Mouse (Mus musculus) embryo, embryonic 10.5 days (tissue): ENCODE results near the gene Pcx.

ENCODE experiments used
- DNase-seq: peaks from one replicate; pipeline ENCODE4 v3.0.0-alpha.2; 2015; ENCODE audit warnings: low spot score

The Pcx gene

DNA sequence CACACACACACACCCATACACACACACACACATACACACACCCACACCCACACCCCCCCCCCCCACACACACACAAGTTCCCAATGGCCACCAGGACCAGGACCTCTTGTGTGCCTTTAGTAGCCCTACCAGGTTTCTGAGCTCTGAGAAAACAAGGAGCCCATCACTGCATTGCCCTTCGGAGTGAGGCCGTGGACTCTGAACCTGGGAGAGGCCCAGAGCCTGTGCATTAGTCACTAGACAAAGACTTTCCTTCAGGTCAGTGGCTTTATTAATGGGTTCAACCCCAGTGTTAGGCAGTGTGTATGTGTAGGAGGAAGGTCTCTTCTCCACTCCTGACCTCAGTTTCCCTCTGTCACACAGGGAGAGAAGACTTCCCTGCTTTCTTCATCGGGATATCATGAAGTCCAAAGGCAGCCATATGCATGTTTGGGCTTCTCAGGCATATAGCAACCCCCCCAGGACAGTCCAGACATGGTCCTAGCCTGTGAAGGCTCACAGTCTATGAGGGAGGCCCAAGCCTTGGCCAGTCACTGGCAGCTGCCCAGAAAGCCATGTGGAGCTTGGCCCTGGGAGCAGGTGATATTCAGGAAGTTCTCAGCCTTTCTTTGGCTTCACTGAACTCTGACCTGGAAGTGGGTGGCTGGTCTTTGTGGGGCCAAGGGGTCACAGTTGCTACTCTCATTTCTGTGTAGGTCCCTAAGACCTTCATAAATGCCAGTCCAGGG, 13.6 kb upstream of the Pcx start:
- no peak for DNase-seq

DNA sequence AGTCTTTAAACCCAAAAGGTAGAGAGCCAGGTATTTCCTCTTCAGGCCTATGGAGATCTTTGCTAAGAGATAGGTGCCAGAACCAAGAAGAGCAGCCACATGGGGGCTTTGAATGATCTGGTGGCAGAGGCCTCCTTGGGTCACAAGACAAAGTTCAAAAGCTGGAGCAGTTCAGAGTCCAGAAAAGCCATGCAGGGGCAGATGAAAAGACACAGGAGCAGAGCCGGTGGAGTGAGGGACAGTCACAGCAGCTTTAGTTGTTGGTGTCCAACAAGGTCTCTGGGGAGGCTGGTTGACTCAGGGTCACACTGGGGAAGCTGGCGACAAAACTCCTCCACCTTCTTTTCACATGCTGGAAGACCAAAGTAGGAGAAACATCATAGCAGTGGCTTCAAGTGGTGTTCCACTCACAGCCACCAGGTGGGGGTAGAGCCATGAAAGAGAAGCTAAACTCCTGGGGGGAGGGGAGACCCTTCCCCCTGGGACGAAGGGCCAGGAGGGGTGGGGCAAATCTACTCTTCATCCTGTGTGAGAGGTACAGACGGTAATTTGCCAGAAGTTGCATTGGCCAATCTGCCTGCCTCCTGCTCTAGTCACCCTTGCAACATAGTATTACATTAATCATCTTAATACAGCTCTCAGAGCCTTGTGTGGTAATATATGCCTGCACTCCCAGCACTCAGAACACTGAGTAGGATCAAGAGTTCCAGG, 12.9 kb upstream of the Pcx start:
- DNase-seq: peak; percentile 93

DNA sequence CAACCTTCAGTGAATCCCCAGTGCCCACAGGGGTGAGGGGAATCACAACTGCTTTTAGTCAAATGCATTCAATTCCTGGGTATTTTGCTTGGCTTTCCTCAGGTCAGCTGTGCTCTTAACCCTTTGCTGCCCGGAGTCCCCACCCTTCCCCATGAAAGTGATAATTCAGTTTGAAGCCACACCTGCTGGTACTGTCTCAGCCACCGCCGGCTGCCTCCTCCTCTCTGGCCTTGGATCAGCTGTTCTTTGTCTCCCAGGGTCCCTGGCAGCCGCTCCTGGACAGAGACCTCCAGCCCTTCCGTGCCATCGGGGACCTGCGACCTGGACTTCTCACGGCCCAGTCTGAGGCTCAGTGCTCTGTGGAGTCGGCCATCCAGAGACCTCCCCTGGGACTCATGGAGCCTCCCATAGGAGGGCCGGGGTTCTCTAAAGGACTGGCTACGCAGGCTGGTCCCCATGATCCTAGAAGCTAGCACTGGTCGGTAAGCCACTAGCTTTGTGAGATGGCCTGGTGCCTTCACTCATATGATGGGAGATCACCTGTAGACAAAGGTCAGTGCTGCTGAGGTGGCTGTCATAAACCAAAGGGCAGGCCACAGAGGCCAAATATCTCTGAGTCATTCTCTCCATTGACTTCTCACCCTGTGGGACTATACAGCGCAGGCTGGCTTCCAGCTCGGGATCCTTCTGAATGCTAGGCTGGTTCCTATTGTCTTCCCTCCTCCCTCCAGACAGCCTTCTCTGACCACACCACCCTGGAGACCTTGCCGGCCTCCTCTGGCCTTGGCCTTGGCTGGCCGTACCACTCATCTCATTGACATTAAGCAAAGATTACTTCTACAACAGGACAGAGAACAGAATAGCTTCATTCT, 12.0 kb upstream of the Pcx start, which contains the start of gene 2010003K11Rik:
Gene 2010003K11Rik, minus strand, starts transcription at position 522 of the 872 bp plus-strand sequence.
- no peak for DNase-seq

DNA sequence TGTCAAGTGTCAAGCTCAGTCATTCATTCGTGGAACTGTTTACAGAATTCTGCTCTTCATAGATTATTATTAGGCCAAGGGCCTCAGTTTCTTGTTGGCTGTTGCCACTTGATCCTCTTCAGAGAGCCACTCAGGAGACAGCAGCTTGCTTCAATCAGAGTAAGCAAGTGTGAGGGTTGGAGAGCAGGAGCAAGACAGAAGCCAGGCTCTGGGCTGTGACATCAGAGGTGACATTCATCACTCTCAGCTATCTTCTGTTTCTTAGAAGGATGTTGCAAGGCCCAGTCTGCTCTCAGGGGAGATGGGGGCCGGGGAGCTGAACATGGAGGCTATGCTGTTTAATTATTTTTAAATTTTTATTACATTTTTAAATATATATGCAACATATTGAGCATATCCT, 7.6 kb upstream of the Pcx start:
- DNase-seq: no peak

DNA sequence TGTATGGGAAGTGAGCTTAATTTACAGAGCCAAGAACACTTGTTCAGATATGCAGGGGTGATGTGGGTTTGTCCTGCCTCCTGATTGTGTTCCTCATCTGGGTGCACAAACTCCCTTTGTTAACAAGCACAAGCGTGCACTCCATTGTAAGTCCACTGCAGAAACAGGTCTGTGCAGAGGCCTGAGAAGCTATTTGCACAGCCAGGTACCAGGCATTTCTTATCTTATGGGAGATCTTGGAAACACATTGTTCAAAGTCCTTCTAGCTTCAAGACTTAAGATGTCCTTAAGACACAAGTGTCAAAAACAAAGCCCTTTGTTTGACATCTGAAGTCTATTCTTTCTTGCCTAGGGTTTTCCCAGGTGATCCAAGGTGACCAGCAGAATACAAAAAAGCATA, 5.4 kb upstream of the Pcx start:
- DNase-seq: no peak

DNA sequence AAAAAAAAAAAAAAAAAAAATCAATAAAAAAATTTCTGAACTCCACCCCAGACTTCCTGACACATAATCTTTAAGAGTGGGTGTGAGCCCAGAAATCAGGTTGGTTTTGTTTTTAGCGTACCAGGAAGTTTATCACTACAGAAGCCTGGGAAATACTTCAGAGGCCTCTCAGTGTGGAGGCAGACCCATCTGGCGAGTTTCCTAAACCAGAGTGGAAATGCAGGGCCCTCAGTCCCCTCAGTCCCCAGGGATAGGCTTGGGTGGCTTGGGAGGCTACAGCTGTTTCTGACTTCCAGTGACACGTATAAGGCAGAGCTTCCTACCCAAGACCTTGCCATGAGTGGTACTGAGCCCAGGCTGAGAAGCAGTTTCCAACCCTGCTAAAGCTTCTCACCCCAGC, 2.5 kb upstream of the Pcx start:
- no peak for DNase-seq

DNA sequence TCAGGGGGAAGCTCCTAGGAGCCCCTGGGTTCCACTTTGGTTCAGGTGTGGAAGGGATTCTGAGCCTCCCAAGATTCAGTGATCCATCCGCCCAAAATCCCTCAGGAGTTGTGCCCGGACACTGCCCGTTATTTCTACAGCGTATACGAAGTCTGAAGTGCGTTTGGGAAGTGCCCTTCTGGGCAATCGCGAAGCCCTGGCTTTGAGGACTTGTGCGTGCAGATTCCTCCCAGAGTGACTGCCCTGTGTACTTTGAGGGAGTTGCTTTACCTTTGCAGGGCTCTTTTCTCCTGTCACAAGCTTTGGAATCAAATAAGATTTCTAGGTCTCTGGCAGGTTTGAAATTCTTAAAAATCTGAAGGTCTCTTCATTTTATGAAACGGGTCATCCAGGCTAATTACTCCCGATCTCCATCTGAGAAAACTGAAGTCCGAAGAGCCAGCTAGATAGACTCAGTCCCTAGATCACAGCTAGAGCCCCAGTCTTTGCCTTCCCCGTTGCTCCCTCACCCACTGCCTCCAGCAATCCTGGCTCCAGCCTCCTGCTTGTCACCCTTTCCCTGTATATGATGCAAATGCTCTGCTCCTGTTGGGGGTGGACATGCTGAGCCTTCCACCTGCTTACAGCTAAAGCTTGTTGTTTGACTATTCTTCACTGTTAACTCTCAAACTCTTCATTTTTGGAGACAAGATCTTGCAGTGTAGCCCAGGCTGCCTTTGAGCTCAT, 1.0 kb downstream of the Pcx start:
- no peak for DNase-seq

DNA sequence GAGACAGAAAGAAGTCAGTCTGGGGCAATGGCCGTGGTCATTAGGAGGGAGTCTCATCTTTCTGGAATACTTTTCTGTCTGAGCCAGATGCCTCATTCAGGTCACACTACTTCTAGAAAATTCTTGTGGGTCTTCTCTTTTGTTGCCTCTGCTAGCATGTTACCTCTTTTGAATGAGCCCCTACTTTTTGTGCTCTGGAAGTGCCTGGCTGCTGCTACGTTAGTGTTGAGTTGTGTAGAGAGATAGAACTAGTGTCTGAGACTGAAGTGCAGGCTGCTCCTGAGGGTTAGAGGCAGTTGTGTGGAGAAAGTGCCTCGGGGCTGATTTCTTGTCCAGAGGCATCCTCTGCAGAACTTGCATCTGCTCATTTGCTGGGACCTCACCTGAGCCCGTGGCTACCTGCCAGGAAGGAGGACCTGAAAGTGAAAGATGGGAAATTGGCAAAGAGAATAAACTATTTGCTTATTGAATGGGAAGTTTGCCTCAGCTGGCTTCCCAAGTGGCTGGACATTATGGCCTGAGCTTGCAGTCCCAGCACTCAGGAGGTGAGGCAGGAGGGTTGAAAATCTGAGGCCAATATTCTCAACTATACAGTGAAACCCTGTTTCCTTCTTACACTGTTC, 3.1 kb downstream of the Pcx start:
- no peak for DNase-seq

DNA sequence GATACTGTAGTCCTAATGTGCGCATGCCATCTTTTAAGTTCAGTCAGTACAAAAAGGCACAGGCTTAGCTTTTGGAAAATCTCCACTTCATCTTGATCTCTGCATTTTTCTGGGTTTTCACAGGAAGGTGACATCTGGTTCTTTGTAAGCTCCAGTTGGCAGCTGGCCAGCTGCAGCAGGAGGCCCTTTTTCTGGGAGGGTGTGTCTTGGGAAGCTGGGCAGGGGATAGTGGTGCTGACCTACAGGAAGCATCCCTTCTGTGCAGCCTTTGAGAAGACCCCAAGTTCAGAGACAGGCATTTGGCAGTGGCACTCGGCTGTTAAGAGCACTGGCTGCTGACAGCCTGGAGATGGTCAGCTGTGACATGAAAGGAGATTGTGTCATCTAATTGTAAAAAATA, 5.5 kb downstream of the Pcx start:
- DNase-seq: peak; percentile 27

DNA sequence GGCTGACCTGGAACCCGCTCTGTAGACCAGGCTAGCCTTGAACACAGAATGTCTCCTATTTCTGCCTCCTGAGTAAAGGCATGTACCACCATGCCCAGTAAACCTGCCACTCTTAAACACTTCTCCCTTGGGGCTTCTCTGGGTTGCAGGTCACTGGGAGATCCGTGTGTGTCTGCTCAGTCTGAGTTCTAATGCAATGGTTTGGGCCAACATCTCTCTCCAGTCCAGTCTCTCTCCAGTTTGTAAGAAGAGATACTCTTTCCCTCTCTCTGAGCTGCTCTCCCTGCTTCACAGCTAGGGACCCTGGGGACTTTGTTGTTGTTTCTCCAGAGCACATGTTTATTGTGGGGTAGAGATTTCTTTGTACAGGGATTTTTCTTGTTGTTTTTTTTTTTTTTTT, 6.0 kb downstream of the Pcx start:
- no peak for DNase-seq

DNA sequence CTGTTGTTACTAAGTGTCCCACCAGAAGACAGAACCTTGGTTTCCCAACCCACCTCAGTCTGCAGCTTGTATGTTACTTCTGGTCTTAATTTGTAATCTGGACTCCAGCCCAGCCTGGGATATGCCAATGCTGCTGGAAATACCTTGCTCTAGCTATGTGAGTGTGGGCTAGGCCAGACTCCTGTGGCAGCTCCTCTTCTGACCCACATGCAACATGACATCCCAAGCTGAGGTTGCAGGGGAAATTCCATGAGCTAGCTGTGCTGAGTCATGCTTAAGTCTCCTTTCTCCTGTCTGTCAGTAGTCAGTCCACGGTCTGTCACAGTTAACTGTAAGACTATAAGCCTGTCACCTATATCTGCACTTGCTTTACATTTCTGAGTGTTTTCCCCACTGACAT, 7.2 kb downstream of the Pcx start:
- DNase-seq: no peak

DNA sequence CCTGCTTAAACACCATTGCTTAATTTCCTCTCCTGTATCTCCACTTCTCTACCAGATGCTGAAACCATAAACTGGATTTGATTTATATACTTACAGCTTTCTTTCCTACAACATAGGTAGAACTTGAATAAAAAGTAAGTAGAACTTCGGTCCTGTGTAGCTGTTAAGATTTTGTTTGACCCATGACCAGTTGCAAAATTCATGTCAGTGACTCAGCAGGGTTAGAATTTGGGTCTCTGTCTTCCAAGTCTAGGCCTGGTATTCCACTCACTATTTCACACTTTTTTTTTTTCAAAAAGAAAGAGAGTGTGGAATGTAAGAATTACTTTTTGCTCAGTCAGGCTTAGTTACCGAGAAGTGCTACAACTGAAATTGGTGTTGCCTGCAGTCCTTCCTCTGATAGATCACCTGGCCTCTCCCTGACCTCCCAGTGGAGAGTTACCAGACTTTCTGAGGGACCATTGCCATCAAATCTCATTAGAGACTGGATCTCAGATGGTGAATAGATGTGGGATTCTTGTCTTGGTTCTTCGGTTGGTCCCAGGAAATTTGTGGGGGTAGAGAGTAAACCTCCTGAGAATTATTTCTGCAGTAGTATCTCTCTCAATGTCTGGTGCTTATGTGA, 11.3 kb downstream of the Pcx start:
- DNase-seq: no peak

DNA sequence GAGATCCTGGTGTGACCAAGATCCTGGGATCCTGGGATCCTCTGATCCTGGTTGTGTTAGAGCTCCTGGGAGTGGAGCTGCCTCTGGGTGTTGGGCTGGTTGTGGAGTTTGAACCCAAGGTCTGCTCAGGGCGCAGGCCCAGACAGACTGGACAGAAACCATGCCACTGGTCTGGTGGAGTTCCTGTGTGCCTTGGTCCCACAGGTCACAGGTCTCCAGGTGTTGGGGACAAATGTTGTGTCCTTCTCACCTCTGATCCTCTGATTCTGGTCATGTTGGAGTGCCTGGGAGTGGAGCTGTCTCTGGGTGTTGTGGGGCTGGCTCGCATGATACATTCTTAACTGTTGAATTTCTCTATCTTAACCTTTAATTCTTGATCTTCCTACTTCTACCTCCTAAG, 24.4 kb downstream of the Pcx start:
- no peak for DNase-seq

DNA sequence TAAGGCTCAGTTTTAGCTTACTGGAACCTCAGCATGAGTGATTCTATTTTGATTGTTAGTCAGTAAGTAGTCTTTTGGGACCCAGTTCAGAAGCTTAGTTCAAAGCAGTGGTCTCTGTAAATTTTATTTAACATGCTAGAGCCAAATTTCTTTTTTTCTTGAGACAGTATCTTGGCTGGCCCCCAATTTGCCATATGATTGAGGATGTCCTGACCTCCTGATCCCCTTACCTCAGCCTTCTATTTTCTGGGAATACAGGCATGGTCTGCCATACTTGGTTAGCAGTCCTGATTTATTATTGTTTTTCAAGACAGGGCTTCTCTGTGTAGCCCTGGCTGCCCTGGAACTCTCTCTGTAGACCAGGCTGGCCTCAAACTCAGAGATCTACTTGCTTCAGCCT, 25.6 kb downstream of the Pcx start:
- DNase-seq: no peak

DNA sequence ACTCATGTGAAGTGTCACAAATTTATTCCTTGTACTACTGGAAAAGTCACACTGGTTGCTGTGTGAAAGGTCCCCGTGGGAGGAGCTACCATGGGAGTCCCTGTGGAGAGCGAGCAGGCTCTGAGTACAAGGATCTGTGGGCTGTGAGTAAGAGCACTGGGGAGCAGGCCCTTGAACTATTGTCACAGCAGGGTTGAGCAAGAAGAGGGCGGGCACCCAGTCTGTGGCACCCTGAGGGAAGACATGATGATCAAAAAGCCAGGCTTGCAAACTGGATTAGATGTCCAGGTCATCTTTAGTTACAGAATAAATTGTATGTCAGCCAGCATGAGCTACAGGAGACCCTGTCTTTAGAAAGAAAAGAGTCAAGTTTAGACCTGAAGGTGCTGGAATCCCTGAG, 26.3 kb downstream of the Pcx start:
- DNase-seq: no peak

DNA sequence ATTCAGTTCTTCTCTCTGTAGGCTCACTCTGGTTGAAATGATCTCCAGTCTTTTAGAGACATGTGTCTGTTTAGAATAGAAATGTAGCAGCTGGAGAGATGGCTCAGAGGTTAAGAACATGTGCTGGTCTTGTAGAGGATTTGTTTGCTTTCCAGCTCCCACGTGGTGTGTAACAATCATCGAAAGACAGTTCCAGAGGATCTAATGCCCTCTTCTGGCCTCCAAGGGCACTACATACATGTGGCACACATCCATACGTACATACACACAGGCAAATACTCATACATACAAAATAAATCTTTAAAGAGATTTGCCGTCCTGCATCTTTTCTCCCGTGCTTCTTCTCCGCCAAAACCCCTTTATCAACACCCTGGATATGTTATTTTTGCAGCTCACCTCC, 30.0 kb downstream of the Pcx start:
- DNase-seq: no peak

DNA sequence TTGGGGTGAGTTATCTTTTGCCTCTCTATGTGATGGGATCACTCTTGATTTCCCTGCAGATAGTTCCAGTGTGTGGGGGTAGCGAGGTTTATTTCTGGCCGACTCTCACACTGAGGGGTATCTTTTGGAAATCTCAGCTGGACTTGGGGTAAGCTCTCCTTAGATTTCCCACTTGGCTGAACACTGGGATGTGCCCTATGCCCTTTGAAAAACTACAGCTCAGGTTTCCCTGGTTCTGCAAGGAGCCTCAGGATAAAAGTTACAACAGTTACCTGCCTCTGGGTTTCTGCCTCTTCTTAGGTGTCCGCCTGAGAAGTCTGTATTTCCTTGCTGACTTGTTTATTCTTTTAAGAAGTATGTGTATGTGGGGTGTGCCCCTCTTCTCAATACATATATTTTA, 30.7 kb downstream of the Pcx start:
- no peak for DNase-seq

DNA sequence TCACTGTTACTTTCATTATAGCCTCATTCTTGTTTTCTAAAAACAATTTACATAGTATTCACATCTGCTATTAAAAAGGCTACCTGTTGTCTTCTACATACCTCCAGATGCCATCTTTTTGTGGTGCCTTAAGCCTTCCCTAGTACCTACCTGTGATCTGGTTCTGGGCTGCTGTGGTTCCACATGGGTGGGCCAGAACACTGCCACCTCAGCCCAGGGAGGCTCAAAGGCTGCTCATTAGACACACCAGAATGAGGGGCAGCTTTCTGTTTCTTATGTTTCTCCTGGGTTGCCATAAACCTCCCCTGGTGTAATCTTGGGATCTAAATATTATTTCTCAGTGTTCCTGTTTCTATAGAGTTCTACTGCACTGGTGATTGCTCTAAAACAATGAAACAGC, 31.8 kb downstream of the Pcx start:
- DNase-seq: no peak

DNA sequence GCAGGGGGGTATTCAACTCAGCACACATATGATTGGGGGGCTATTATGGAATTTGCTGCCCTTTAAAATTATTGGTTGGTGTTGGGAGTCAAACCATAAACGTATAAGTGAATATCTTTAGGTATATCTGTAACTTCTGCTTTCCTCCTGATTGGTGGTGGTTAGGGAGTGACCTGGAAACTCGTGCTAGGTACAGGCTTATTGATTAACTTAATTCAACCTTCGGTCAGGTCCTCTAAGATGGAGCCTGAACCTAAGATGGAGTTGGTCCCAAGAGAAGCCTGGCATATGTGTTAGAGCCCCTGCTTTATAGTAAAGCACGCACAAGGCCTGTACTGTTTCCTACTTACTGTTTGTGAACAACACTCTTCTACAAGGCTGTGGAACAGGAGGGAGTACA, 34.8 kb downstream of the Pcx start:
- no peak for DNase-seq

DNA sequence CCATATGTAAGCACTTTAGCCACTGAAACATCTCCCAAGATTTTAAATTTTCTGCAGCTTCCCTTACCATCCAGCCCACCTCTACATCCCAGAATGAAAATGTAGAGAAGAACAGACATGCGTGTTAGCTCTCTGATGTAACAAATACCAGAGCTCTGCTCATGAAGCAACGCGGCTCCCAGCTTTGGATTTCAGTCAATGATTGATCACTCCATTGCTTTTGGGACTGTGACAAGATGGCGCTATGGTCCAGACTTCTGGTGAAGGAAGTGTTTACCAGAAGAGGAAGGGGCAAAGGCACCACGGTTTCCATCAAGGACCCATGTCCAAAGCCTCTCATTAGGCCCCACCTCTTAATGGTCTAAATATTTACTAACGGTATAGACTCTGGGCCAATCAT, 35.6 kb downstream of the Pcx start:
- no peak for DNase-seq

DNA sequence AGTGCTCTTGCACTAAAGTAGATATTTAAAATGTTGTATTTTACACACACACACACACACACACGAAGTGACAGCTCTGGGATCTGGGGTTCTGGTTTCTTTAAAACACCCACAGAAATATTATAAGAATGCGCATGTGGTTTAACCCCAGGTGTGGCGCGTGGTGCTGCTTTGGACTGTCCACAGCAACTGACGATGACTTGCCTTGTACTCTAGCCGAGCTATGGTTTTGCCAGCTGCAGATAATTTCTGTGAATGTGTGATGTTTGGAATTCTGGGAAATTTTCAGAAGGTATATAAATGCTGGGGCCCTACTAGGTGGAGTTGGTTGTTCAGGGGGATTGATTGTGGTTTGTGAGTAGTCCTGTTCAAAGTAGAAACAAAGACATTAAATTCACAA, 37.5 kb downstream of the Pcx start:
- DNase-seq: no peak
